Mouse (Mus musculus) kidney, adult 9 months (tissue): ENCODE data around the gene Hyal3.
"Not testable (repeated sequence)": the region's sequence is repeated elsewhere in the genome, so short reads cannot be mapped to it uniquely, and the experiment has no call there.

ENCODE experiments used
- DNase-seq: peaks from one replicate; pipeline ENCODE4 v3.0.0; 2022

Hyal3 gene

DNA sequence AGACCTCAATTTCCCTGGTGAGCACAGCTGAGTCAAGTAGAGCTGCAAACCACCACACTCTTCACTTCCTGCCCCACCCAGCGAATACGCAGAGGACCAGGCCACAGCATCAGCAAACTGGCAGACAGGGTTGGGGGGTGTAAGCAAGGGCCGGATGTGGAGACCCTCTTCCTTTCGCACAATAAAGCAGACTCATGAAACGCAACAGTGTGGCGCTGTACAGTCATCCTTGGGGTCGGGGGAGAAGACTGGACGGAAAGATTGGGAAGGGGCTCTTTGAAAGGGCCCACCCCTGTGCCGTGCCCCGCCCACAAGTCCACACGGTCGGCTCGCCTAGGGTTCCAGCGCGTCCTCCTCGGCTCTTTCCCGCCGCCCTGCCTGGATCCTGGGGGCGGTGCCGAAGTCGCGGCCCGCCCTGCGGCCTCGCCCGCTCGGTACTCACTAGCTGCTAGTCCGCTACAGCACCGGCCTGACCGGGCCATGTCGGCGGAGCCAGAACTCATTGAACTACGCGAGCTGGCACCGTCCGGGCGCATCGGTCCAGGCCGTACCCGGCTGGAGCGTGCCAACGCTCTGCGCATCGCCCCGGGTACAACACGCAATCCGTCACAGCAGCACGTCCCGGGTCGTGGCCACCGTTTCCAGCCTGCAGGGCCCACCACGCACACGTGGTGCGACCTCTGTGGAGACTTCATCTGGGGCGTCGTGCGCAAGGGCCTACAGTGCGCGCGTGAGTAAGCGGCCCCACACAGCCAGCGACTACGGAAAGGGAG is 29.3 kb upstream of the Hyal3 start, which contains the start of gene Rassf1:
TSS of gene Rassf1 (plus strand) at position 439 of the 773 bp plus-strand sequence.
- peak; percentile 85 for DNase-seq

DNA sequence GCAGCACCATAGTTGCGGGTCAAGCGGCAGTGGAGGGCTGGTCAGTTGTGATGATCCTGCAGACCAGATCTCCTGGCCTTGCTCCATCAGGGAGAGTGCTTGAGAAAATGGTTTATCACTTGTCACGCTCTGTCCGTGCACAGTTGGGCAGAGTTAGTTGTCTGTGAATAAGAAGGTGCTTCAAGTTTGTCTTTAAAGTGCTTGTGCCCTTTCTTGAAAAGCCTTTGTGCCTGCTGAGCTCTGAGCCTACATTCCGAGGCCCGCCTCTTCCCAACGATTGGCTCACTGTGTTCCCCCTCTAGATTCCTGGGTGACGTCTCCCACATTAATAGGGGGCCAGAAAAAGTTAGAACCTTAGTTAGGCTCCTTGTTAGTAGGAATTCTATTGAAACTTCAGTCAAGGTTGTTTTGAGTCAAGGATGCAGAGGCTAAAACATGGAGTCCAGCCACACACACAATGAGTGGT is 28.7 kb upstream of the Hyal3 start:
- DNase-seq, result no peak

DNA sequence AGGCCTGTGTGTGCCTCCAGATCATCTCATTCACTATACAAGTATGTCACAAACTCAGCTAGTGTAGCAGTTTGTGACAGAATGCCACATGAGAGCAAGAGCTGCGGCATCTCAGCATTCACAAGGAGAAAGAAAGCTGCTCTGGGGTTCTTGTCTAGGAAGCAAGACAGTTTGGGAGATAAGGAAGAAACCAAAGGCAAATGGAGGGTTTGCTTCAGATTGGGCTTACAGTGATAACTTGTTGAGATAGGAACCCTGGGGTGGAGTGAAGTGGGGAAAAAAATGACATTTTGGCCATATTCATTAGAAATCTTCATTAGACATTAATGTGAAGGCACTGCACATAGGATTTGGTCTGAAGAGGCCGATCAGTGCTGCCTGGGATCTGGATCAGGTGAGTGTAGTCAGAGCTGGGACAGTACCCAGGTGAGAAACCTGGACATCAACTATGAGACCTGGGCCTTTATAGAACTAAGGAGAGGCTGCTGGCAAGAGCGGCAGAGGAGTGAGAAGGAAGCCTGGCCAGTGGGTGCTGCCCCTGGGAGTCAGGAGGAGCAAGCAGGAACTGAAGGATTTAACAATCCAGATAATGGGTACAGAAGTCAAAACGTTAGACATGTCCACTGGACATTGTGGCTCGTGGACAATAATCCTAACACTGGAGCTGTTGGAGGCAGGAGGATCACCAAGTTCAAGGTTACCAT is 27.8 kb upstream of the Hyal3 start:
- DNase-seq, result no peak

DNA sequence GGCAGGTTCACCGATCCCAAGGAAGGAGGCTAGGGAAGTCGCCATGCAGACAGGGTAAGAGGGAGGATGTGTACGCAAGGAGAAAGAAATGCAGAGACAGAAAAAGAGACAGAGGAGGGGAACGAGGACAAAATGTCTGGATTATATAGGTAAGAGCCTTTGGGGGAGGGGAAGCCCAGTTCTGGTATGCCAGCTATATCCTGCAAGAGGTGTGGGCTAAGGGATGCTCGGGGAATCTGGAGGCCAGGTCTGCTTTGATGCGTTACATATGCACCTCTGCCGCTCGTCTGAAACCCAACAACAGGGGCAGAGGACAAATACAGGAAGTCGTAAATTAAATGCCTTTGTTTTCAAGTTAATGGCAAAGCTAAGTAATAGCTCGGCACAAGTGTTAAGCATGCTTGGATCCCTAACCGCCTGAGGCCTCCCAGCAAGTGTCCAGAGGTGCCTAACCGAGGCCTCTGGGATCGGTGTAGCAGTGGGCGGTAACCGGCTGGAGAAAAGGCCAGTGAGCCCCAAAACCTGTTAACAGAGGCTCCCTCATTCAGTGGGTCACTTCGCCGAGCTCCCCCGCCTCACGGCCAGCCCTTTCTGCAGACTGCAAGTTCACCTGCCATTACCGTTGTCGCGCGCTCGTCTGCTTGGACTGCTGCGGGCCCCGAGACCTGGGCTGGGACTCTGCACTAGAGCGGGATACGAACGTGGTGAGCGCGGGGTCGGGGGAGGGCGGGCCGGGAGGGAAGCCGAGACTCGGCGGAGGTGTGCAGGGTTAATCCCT is 26.9 kb upstream of the Hyal3 start:
- DNase-seq, result peak; percentile 72

DNA sequence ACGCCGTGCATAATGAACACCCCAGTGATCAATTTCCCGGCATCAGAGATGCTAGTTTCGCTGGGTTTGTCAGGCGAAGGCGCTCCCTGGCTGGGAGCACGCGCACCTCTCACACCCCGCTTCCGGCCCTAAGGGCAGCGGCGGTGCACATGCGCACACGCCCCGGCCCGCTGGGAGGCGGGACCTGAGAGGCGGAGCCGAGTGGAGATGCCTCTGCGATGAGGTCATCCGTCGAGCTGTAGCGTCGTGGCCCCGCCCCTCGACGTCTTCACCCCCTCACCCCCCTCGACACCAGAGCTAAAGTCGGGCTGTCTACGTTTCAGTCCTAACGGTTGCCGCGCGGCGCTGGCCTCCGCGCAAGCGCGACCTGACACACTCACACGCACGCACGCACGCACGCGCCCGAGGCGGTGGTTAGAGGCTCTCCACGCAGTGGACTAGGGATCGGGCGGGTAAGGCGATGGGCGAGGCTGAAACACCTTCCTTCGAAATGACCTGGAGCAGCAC is 26.2 kb upstream of the Hyal3 start:
- peak; percentile 96 for DNase-seq

DNA sequence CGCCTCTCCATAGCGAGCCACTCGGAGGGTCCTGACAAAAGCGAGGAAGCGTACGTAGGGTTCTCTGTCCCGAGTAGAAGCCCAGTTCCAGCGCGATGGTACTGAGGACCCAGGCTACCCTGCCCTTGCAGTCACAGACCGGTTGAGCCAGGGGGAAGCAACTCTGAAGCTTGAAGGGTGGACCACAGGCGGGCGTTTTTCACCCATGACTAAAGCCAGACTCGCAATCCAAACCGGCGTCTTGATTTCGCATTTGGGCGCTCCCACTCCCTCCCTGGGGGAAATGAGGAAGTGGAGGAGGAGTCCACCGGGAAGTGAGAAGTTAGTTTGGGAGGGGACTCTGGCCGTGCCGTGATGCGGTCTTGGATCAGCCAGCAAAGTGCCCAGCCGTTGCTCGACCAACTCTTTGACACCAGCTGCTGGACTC is 25.6 kb upstream of the Hyal3 start:
- DNase-seq, result peak; percentile 69

DNA sequence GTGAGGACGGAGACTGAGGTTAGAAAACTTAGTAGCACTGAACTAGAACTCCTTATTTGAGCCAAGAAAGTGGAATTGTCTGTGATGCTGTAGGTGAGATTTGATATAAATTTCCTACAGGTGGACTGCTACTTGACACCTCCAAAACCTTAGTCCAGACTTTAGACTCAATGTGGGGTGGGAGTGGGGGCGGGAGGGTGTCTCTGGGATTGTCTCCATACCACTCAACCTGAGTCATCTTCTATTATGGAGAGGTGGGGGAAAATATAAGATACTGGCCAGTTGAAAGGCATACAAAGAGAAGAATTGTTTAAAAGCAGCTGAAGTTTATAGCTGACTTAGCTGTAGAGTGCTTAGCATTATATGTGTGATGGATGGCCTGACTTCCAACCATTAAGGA is 24.9 kb upstream of the Hyal3 start:
- DNase-seq, result no peak

DNA sequence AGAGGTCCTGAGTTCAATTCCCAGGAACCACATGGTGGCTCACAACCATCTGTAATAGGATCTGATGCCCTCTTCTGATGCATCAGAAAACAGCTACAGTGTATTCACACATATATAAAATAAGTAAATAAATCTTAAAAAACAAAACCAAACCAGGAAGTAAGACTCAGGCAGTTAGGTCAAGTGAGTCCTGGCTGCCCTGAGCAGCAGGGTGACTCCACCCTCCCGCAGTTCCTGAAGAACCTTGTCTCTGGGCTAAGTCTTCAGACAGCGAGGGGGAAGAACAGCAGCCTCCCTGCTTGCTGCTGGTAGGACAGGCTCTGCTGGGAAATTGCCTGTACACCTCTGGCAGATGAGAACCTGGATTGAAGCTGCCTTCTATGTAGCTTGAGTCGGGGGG is 24.3 kb upstream of the Hyal3 start:
- DNase-seq, result no peak

DNA sequence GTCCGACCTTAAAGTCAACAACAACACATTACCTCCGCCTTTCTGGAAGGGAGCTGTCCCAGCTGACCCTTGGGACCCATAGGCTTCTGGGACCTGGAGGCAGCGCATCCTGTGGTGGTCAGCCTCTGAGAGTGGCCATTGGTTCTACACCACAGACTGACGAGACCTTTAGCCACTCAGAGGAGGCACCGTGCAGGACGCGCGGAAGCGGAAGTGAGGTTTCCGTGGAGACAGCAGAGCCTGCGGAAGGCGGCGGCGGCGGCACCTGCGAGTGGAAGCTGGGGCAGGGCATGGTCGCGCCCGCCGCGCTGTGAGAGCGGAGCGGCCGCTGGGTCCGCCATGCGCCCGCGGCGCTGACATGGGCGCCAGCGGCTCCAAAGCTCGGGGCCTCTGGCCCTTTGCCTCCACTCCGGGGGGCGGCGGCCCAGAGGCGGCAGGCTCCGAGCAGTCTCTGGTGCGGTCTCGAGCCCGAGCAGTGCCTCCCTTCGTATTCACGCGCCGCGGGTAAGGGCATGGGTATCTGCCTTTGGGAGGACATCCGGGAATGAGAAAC is 17.5 kb upstream of the Hyal3 start, which contains the start of gene Tusc2:
TSS of gene Tusc2 (plus strand) at position 227 of the 553 bp plus-strand sequence.
- DNase-seq, result peak; percentile 98

DNA sequence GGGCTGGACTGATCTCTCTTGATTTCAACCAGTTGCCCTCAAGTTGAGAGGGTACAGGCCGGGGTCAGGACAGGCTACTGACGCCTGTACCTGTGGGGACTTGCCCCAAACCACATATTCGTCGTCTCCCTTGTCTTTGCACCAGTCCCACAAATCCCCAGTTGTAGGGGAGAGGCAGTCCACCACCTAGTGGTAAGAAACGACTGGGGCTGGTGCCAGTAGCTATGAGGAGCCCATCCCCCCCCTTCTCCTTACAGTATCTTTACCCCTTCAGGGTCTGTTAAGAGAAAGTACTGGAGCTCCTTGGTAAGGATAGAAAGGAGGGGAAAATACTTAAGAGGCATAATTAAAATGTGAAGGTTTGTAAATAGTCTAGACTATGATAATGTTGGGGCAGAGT is 15.1 kb upstream of the Hyal3 start:
- not testable (repeated sequence) for DNase-seq

DNA sequence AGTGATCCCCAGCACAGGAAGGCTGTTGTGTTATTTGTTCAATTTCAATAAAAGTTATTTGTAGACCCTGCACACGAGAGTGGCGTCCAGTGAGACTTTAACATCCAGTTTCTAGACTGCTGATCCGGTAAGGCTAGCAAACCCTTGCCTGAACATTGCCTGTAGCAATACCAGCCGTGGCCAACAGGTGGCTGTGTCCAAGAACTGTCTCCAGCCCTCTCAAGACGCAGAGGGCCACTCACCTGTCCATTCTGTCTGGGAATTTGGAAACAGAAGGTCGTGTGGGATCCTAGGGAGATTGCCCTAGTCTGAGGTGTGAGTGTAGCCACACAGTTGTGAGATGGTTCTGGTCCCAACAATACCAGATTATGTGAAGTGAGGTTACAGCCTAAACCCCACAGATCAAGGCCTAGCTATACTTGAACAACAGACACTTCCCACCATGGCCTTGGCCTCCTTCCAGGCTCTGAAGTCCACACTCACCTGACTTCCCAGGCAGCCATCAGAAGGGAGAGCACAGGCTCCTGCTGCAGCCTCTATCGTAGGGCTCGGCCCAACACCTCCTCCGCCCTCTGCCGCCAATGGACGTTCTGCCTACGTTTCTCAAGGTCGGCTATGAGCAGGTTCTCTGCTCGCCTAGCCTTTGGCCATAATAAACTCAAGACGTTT is 14.4 kb upstream of the Hyal3 start:
- peak; percentile 95 for DNase-seq

DNA sequence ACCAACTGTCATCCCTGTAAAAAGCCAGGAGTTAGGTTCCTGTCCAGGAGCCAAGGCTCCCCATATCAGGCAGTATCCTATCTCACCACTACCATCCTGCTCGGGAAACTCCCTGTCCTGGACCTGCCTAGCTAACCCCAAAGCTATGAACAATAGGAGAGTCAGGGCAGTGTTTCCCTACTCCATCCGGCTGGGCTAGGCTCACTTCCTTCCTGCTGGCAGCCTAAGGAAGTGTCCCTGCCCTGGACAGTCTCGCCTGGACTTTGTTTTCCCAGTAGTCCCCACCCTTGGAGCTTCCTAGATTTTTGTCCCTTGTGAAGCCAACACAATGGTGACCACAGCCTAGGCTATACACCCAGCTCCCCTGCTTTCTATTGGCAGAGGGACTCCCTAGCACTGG is 13.8 kb upstream of the Hyal3 start:
- peak; percentile 78 for DNase-seq

DNA sequence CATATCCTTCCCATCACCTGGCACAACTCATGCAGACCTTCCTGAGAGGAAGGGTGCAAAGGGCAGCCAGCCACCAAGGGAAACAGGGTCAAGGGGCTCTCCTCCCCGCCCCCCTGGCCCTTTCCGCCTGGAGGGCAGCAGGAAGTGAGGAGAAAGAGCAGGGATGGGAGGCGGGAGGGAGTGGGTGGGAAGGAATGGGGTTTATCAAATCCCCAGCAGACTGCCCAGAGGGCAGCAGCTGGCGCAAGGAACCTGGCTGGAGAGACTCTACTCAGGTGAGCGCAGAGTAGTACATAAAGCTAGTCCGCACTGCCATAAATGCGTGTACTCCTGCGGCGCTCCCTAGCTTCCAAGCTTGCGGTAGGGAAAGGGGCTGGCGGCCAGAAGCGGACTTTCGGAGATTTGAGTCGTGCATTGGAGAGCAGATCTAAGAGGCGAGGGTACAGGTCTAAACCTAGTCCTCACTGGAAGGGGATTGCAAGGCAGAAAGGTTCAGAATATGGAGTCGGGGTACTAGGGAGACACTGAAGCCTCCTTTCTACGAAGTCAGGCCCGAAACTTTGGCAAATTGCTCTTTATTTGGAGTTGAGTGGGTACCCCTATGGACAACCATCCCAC is 12.8 kb upstream of the Hyal3 start, which contains the start of gene Hyal2:
TSS of gene Hyal2 (plus strand) at position 244 of the 618 bp plus-strand sequence.
- peak; percentile 93 for DNase-seq

DNA sequence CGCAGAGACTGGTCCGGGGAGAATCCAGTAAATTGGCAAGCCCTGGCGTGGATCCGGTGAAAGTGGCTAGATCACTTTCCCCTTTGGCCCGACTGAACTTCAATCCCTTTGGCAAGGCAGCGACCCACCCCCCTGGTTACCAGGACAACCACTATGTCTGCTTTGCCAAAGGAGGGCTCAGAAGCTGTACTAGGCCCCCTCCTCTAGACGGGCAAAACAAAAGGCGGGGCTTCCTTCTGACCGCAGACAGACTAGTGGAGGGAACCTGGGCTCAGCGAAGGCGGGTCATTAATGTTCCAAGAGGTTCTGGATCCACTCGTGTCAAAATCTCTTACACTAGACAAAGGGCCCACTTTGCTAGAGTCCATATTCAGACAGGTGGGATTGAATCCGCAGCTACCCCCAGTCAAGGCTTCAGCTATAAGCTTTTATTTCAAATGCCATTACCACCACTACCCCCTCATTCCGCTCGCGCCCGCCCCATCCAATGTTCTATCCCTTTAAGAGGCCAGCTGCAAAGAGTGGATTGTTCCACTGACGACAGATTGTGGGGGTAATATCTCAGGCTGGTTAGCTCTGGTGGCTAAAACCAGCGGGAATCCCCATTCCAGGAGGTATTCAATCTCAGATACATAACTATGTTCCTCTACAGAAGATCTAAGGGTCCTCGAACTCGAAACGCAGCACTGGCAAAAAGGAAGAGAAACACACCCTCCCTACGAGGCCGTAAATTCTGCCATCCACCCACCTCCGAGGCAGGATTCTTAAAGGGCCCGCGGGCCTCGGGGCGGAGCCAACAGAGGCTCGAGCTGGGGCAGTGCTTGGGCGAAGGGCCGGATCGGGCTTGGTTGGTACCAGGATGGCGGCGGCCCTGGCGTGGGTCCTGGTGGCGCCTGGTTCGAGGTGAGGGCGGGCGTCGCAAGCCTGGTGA is 12.0 kb upstream of the Hyal3 start:
- DNase-seq, result peak; percentile 94

DNA sequence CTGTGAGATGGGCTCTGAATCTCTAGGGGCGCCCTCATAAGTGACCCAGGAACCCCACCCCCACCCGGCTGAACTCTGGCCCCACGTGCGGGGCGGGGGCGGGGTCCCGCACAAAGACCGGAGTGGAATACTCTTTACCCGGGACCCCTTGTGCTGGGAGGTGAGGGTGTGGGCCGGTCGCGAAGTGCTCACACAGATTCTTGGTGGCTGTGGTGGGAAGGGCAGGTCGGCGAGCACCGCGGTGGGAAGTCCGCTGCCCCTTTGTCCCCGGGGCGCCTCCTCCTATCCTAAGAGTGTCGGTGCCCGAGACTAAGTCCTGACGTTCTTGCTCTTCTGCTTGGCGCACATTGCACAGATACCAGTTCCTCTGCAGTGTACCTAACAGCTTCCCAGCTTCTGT is 11.3 kb upstream of the Hyal3 start:
- DNase-seq, result no peak

DNA sequence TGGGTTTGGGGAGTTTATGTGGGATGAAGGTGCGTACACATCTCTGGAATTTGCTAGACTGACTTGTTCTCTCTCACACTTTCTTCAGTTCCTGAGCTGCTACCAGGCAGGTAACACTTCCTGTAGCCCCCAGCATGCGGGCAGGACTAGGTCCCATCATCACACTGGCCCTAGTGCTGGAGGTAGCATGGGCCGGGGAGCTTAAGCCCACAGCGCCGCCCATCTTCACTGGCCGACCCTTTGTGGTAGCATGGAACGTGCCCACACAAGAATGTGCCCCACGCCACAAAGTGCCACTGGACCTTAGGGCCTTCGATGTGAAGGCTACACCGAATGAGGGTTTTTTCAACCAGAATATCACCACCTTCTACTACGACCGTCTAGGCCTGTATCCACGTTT is 10.6 kb upstream of the Hyal3 start:
- DNase-seq, result no peak

DNA sequence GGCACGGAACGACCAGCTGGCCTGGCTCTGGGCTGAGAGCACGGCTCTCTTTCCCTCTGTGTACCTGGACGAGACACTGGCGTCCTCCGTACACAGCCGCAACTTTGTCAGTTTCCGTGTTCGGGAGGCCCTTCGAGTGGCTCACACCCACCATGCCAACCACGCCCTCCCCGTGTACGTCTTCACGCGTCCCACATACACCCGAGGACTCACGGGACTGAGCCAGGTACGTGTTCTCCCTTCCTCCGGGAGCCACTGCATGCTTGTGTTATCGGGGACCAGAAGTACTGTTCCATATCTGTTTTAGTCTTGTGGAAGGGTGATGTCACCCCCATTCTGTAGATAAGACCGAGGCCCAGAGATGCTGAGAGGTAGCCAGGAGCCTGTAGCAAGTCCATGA is 9.8 kb upstream of the Hyal3 start:
- no peak for DNase-seq

DNA sequence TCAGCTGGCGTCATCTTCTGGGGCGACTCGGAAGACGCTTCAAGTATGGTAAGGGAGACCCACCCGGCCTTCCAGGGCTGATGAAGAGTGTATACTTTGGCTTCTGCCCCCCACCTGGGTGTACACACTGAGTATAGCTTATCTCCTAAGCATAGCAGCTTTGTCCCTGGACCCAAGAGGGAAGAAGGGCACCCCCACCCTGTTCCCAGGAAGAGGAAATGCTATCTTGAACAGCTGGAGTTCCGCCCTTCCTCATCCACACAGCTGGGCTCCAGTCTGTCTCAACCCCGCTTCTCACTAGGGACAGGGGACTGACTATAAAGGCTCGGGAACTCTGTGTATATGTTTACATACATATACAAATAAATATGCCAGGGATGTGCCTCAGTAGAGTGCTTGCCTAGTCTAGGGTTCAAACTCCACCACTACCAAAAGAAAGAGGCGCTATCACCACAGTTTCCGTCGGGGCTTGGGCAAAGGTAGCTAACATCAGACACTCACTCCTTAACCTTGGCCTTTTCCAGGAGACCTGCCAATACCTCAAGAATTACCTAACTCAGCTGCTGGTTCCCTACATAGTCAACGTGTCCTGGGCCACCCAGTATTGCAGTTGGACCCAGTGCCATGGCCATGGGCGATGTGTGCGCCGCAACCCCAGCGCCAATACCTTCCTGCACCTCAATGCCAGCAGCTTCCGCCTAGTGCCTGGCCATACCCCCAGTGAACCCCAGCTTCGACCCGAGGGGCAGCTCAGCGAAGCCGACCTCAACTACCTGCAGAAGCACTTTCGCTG is 8.9 kb upstream of the Hyal3 start:
- DNase-seq, result peak; percentile 71

DNA sequence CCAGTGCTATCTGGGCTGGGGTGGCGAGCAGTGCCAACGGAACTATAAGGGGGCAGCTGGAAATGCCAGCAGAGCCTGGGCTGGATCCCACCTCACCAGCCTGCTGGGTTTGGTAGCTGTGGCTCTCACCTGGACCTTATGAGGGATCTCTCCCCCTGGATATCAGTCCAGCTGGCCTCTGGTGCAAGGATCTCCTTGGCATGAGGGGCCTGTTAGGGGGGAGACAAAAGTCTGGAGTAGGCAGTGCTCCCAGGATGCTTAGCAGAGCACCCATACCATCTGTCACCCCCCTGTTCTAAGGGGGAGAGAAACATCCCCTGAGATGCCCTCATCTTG is 8.3 kb upstream of the Hyal3 start:
- DNase-seq, result no peak

DNA sequence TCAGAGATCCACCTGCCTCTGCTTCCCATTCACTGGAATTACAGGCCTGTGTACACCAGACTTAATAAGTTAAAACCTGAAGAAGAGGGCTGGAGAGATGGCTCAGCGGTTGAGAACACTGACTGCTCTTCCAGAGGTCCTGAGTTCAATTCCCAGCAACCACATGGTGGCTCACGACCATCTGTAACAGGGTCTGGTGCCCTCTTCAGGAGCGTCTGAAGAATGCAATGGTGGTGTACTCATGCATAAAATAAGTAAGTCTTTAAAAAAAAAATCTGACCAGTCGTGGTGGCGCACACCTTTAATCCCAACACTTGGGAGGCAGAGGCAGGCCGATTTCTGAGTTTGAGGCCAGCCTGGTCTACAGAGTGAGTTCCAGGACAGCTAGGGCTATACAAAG is 6.8 kb upstream of the Hyal3 start:
- not testable (repeated sequence) for DNase-seq
